Mouse (Mus musculus): ENCODE results near the gene Opn4. TPM values are rescaled to one million over a fixed set of nuclear protein-coding genes. Genes with fewer than 3 reads are reported as not detected.
A peak's percentile ranks its signal among the peaks of the same experiment; 100 is the strongest.

Opn4 gene
- polyA plus RNA-seq, 1 experiment from 2014 or later, result not detected

DNA sequence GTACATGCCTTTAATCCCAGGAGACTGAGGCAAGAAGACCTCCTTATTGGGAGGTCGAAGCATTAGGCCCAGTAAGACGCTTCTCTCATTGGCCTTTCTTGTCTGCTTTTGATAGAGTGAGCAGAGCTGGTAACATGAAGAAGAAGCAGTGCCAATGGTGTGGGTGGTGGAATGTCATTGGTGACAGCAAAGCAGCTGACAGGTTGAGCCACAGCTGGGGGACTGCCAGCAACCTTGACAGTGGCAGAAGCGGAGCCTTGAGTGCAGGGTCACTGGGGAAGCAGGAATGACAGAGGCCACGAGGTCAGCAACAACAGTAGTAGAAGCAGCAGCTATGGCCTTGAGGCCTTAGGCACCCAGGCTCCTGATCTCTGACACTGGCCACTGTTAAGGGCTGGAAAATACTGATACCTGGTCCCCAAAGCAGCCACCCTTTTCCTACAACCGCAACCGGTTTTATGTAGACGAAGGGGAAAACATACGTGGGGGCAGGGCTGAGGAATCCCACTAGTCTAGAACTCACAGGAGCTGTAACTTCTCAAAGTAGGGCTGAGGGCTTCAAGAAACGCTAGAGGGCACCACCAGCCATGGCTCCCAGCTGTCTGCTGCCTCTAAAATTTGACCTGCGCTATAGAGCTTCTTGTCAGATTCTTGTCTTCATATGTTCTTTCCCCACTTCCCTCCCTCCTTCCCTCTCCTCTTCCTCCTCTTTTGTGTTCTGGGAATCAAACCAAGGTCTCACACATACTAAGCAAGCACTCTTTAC, 20.9 kb upstream of the Opn4 start:
- Histone ChIP-seq H3K4me2 (ENCODE audit: low read depth, low read length) (no peak overlapping the region), H3K9ac (replicated peaks; ENCODE audit: low read depth, low read length) (no peak overlapping the region), H3K4me3 (ENCODE audit: low read depth, low read length) (no peak overlapping the region), H3K27me3 (ENCODE audit: control insufficient read depth, insufficient read depth, low read length) (0 out of 2 replicates have a peak, but pooled peaks cover 2% of the 10 kb centered on the region), H3K4me1 (ENCODE audit: control insufficient read depth, insufficient read depth, low read length) (0 out of 2 replicates have a peak, but pooled peaks cover 3% of the 10 kb centered on the region), H3K9me3 (ENCODE audit: control insufficient read depth, low read length) (no peaks in the 10 kb centered on the region), H3K27ac (ENCODE audit: low read depth, low read length) (no peak overlapping the region), H3K36me3 (ENCODE audit: control insufficient read depth, insufficient read depth, low read length) (no peaks in the 10 kb centered on the region)
- no peak for ATAC-seq (ENCODE audit: low read depth)
- WGBS, result 40% methylated on average over 10 of the region's 10 CpGs

DNA sequence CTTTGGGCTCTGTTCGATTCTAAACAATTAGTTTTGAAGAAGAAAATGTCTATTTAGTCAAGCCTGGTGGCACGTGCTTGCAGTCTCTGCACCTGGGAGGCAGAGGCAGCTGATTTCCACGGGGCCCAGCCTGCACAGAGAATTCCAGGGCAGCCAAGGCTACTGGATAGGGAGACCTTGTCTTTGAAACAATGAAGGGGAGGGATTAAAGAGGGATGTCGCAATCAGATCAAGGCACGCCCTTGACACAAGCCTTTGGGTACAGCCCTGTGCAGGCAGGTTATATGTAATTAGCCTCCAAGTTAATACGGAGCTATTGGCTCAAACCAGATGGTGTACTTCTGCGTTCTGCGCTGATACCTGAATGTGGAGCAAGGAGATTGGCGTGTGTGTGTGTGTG, 18.9 kb upstream of the Opn4 start:
- 41% methylated on average over 9 of the region's 9 CpGs for WGBS
- H3K4me3 ChIP-seq (ENCODE audit: low read depth, low read length), result no peak overlapping the region

DNA sequence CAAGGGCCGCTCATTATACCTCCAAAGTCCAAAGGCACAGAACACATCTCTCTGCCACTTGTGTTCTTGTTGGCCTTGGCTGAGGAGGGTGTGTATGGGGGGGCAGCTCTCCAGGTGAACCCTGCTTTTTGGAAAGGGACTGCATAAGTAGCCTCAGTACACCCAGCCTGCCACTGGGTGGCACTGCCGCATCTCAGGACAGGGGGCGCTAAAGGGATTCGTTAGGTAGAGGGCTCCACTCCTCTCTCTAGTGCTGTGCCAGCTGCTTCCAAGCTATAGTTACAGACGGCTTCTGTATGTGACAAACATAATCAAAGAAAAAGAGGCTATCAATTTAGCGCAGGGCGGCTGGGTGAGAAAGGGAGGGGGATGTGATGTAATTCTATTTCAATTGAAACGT, 16.9 kb upstream of the Opn4 start:
- H3K36me3 ChIP-seq (ENCODE audit: control insufficient read depth, insufficient read depth, low read length), result no peaks in the 10 kb centered on the region
- H3K9ac ChIP-seq (replicated peaks; ENCODE audit: low read depth, low read length), result no peak overlapping the region
- no peaks in the 10 kb centered on the region for H3K9me3 ChIP-seq (ENCODE audit: control insufficient read depth, low read length)
- no peak overlapping the region for H3K4me2 ChIP-seq (ENCODE audit: low read depth, low read length)
- whole genome bisulfite sequencing, result 0% methylated on average over 8 of the region's 8 CpGs
- H3K4me3 ChIP-seq (ENCODE audit: low read depth, low read length), result no peak overlapping the region
- peak; percentile 85 for ATAC-seq (ENCODE audit: low read depth)
- H3K27me3 ChIP-seq (ENCODE audit: control insufficient read depth, insufficient read depth, low read length), result 0 out of 2 replicates have a peak, but pooled peaks cover 4% of the 10 kb centered on the region
- no peak overlapping the region for H3K27ac ChIP-seq (ENCODE audit: low read depth, low read length)
- 0 out of 2 replicates have a peak, but pooled peaks cover 3% of the 10 kb centered on the region for H3K4me1 ChIP-seq (ENCODE audit: control insufficient read depth, insufficient read depth, low read length)

More for the DNA sequence above, 18.9 kb upstream of the Opn4 start:
- Histone ChIP-seq H3K27ac (ENCODE audit: low read depth, low read length) (no peak overlapping the region), H3K9me3 (ENCODE audit: control insufficient read depth, low read length) (no peaks in the 10 kb centered on the region), H3K9ac (replicated peaks; ENCODE audit: low read depth, low read length) (no peak overlapping the region), H3K4me1 (ENCODE audit: control insufficient read depth, insufficient read depth, low read length) (0 out of 2 replicates have a peak, but pooled peaks cover 3% of the 10 kb centered on the region), H3K27me3 (ENCODE audit: control insufficient read depth, insufficient read depth, low read length) (0 out of 2 replicates have a peak, but pooled peaks cover 4% of the 10 kb centered on the region), H3K36me3 (ENCODE audit: control insufficient read depth, insufficient read depth, low read length) (no peaks in the 10 kb centered on the region), H3K4me2 (ENCODE audit: low read depth, low read length) (no peak overlapping the region)
- no peak for ATAC-seq (ENCODE audit: low read depth)

DNA sequence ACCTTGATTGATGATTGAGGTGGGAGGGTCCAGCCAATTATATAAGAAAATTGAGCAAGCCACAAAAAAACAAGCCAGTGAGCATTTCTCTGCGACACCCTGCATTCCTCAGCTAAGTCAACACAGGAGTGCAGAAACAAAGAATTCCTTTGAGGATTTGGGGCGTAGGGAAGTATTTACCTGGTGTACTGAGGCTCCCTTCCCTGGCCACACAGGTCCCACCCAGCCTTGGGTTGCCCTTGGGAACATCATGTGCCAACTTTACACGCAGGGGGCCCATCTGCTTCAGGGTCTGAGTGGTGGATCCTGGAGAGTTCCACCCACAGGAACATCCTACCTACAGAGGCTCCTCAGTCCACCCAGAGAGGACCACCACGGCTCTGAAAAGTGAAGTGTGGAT, 15.7 kb upstream of the Opn4 start:
- Histone ChIP-seq H3K4me1 (ENCODE audit: control insufficient read depth, insufficient read depth, low read length) (0 out of 2 replicates have a peak, but pooled peaks cover 3% of the 10 kb centered on the region), H3K4me3 (ENCODE audit: low read depth, low read length) (no peak overlapping the region), H3K27ac (ENCODE audit: low read depth, low read length) (no peak overlapping the region), H3K36me3 (ENCODE audit: control insufficient read depth, insufficient read depth, low read length) (no peaks in the 10 kb centered on the region), H3K27me3 (ENCODE audit: control insufficient read depth, insufficient read depth, low read length) (0 out of 2 replicates have a peak, but pooled peaks cover 4% of the 10 kb centered on the region), H3K9ac (replicated peaks; ENCODE audit: low read depth, low read length) (no peak overlapping the region), H3K9me3 (ENCODE audit: control insufficient read depth, low read length) (no peaks in the 10 kb centered on the region), H3K4me2 (ENCODE audit: low read depth, low read length) (no peak overlapping the region)
- 64% methylated on average over 4 of the region's 4 CpGs for WGBS
- ATAC-seq (ENCODE audit: low read depth), result no peak

DNA sequence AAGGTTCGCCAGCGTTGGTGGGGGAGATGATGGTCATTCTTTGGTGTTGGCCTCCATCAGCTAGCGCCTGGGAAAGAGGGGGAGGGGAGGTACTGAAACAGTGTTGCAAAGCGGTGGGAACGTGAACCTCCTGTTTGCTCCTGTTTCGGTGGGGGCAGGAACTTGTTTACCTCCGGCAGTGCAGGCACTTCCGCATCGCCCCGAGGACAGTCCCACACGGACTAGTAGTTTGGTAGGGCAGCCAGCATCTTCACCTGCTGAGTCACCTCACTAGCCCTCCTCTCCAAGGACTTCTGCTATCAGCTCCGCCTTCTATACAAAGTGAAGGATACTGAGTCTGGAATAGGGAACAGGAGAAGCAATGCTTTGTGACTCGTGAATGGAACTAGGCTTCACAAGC, 15.1 kb upstream of the Opn4 start:
- Histone ChIP-seq H3K4me2 (ENCODE audit: low read depth, low read length) (peak overlapping the region; percentile 26; the same call in 1 of the 2 replicates), H3K36me3 (ENCODE audit: control insufficient read depth, insufficient read depth, low read length) (no peaks in the 10 kb centered on the region), H3K4me1 (ENCODE audit: control insufficient read depth, insufficient read depth, low read length) (0 out of 2 replicates have a peak, but pooled peaks cover 3% of the 10 kb centered on the region), H3K9me3 (ENCODE audit: control insufficient read depth, low read length) (no peaks in the 10 kb centered on the region), H3K27ac (ENCODE audit: low read depth, low read length) (no peak overlapping the region), H3K9ac (replicated peaks; ENCODE audit: low read depth, low read length) (no peak overlapping the region), H3K27me3 (ENCODE audit: control insufficient read depth, insufficient read depth, low read length) (0 out of 2 replicates have a peak, but pooled peaks cover 4% of the 10 kb centered on the region), H3K4me3 (ENCODE audit: low read depth, low read length) (no peak overlapping the region)
- 4% methylated on average over 13 of the region's 13 CpGs for WGBS
- ATAC-seq (ENCODE audit: low read depth), result no peak

GRCm38 (mm10) chr14:34614551-34614950, 14.6 kb upstream of the Opn4 start:
- Histone ChIP-seq H3K9me3 (ENCODE audit: control insufficient read depth, low read length) (no peaks in the 10 kb centered on the region), H3K4me3 (ENCODE audit: low read depth, low read length) (no peak overlapping the region), H3K4me1 (ENCODE audit: control insufficient read depth, insufficient read depth, low read length) (0 out of 2 replicates have a peak, but pooled peaks cover 3% of the 10 kb centered on the region), H3K9ac (replicated peaks; ENCODE audit: low read depth, low read length) (no peak overlapping the region), H3K4me2 (ENCODE audit: low read depth, low read length) (peak overlapping the region; percentile 26; the same call in 1 of the 2 replicates), H3K27me3 (ENCODE audit: control insufficient read depth, insufficient read depth, low read length) (0 out of 2 replicates have a peak, but pooled peaks cover 4% of the 10 kb centered on the region), H3K36me3 (ENCODE audit: control insufficient read depth, insufficient read depth, low read length) (no peaks in the 10 kb centered on the region), H3K27ac (ENCODE audit: low read depth, low read length) (no peak overlapping the region)
- no peak for ATAC-seq (ENCODE audit: low read depth)
- 10% methylated on average over 15 of the region's 15 CpGs for WGBS

DNA sequence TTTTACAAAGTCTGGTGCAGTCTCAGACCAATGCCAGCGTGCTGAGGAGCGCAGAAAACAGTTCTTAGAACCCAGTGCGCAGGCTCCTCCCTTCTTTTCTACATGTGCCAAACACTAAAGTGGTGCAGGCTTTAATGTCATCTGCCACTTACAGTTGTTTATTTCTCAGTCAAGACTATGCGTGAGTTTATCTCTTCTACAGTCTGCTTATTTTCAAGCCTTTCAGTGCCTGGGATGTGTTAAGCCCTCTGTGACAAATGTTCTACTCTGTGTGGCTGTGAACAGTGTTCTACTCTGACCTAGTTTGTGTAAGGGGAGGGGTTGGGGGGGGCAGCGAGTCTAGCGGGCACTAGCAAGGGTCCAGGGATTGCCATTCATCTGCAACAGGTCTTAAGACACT, 13.6 kb upstream of the Opn4 start:
- Histone ChIP-seq H3K9ac (replicated peaks; ENCODE audit: low read depth, low read length) (no peak overlapping the region), H3K36me3 (ENCODE audit: control insufficient read depth, insufficient read depth, low read length) (no peaks in the 10 kb centered on the region), H3K4me2 (ENCODE audit: low read depth, low read length) (no peak overlapping the region), H3K4me3 (ENCODE audit: low read depth, low read length) (no peak overlapping the region), H3K4me1 (ENCODE audit: control insufficient read depth, insufficient read depth, low read length) (0 out of 2 replicates have a peak, but pooled peaks cover 3% of the 10 kb centered on the region), H3K27me3 (ENCODE audit: control insufficient read depth, insufficient read depth, low read length) (0 out of 2 replicates have a peak, but pooled peaks cover 4% of the 10 kb centered on the region), H3K27ac (ENCODE audit: low read depth, low read length) (no peak overlapping the region), H3K9me3 (ENCODE audit: control insufficient read depth, low read length) (no peaks in the 10 kb centered on the region)
- no peak for ATAC-seq (ENCODE audit: low read depth)
- 65% methylated on average over 6 of the region's 6 CpGs for WGBS

DNA sequence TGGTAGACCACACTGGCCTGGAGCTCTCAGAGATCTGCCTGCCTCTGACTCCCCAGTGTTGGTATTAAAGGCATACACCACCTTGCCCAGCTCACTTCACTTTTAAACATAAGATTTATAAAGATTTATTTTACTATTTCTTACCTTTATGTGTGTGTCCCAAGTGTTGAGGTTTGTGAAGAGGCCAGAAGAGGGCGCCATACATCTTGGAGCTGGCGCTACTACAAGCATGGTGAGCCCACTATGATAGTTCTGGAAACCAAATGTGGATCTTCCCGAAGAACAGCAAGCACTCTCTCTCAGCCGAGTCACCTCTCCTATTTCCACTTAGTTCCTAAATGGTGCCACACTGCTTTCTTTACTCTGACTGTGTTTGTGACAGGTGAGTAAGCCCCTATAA, 12.3 kb upstream of the Opn4 start:
- H3K4me1 ChIP-seq (ENCODE audit: control insufficient read depth, insufficient read depth, low read length), result 0 out of 2 replicates have a peak, but pooled peaks cover 2% of the 10 kb centered on the region
- H3K27me3 ChIP-seq (ENCODE audit: control insufficient read depth, insufficient read depth, low read length), result 0 out of 2 replicates have a peak, but pooled peaks cover 4% of the 10 kb centered on the region
- no peak overlapping the region for H3K4me2 ChIP-seq (ENCODE audit: low read depth, low read length)
- no peak overlapping the region for H3K9ac ChIP-seq (replicated peaks; ENCODE audit: low read depth, low read length)
- H3K27ac ChIP-seq (ENCODE audit: low read depth, low read length), result no peak overlapping the region
- ATAC-seq (ENCODE audit: low read depth), result no peak
- H3K9me3 ChIP-seq (ENCODE audit: control insufficient read depth, low read length), result no peaks in the 10 kb centered on the region
- H3K4me3 ChIP-seq (ENCODE audit: low read depth, low read length), result no peak overlapping the region
- 52% methylated on average over 4 of the region's 4 CpGs for WGBS
- H3K36me3 ChIP-seq (ENCODE audit: control insufficient read depth, insufficient read depth, low read length), result no peaks in the 10 kb centered on the region

DNA sequence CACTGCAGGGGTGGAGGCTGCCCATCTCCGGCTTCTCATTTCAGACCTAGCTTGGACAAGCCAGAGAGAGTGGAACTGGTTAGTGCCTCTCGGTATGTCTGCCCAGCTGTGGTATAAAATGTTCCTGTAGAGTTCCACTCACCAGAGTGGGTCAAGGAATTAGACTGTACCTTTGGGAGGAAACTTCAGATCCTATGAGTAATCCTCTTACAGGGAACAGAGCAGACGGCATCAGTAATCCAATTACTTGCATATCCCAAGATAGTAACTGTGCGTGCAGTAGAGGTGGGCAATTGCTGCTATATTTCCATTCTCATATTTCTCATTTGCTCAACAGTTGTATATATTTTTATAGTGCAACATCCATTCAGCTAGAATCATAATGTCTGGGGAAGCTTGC, 11.6 kb upstream of the Opn4 start:
- no peaks in the 10 kb centered on the region for H3K36me3 ChIP-seq (ENCODE audit: control insufficient read depth, insufficient read depth, low read length)
- no peak for ATAC-seq (ENCODE audit: low read depth)
- WGBS, result 90% methylated on average over 4 of the region's 4 CpGs
- no peak overlapping the region for H3K4me2 ChIP-seq (ENCODE audit: low read depth, low read length)
- no peak overlapping the region for H3K9ac ChIP-seq (replicated peaks; ENCODE audit: low read depth, low read length)
- H3K27me3 ChIP-seq (ENCODE audit: control insufficient read depth, insufficient read depth, low read length), result 0 out of 2 replicates have a peak, but pooled peaks cover 4% of the 10 kb centered on the region
- H3K9me3 ChIP-seq (ENCODE audit: control insufficient read depth, low read length), result no peaks in the 10 kb centered on the region
- no peak overlapping the region for H3K27ac ChIP-seq (ENCODE audit: low read depth, low read length)
- H3K4me1 ChIP-seq (ENCODE audit: control insufficient read depth, insufficient read depth, low read length), result no peaks in the 10 kb centered on the region
- no peak overlapping the region for H3K4me3 ChIP-seq (ENCODE audit: low read depth, low read length)
